Mouse (Mus musculus): ENCODE measurements at regions not wholly inside any gene's neighbourhood (a gene's known extent, or its start where the extent isn't known, plus 50 kb on each side); places are given as distances from the start of the nearest gene placed in this dataset.

GRCm38 (mm10) chr15:51725457-51725856 lies 2159.2 kb upstream of the Gm7489 start:
- DNase-seq (ENCODE audit: low spot score in 2 of 2): no peak

GRCm38 (mm10) chr15:51730106-51730505 lies 2154.6 kb upstream of the Gm7489 start:
- no peak for DNase-seq (ENCODE audit: low spot score in 2 of 2)

GRCm38 (mm10) chr15:51730805-51731412 lies 2153.8 kb upstream of the Gm7489 start:
- DNase-seq (ENCODE audit: low spot score in 2 of 2): peak; percentile 13 to 17

- no peak for DNase-seq (ENCODE audit: low spot score in 2 of 2)
These were observed 2150.5 kb upstream of the Gm7489 start for GRCm38 (mm10) chr15:51734194-51734593.

Measured in frontal cortex, postnatal 10 days (tissue).